Mouse (Mus musculus): ENCODE results near the gene Klk1. TPM values are rescaled to one million over a fixed set of nuclear protein-coding genes. Genes with fewer than 3 reads are reported as not detected.
"Not testable (repeated sequence)": the region's sequence is repeated elsewhere in the genome, so short reads cannot be mapped to it uniquely, and the experiment has no call there.

Gene Klk1
- total RNA-seq, 2 experiments from 2014 or later, result not detected

DNA sequence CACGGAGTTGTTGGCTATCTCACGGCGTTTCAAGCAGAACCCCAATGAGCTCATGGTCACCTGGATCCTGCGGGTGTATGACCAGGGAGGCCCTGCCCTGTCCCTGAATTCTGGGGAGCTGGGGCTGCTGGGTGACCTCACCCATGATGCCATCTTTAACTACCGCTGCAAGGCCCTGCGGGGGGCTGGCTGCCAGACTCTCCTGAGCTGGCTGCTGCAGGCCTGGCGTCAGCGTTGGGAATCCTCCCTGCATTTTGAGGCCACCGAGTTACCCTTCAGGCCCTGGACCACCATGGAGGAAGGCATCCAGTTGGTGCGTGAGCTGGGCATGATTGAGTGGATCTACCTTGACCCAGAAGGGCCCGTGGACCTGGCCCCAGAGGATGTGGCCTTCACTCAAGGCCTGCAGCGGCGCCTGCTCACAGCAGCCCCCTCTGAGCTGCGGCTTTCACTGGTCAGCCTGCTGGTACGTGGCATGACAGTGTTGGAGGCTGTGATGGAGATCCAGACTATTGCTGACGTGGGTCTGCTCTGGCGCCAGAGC is 25.6 kb downstream of the Klk1 start:
- DNase-seq (ENCODE audit: low spot score in 2 of 2); intact Hi-C loops (cut with DNase I): not testable (repeated sequence)

DNA sequence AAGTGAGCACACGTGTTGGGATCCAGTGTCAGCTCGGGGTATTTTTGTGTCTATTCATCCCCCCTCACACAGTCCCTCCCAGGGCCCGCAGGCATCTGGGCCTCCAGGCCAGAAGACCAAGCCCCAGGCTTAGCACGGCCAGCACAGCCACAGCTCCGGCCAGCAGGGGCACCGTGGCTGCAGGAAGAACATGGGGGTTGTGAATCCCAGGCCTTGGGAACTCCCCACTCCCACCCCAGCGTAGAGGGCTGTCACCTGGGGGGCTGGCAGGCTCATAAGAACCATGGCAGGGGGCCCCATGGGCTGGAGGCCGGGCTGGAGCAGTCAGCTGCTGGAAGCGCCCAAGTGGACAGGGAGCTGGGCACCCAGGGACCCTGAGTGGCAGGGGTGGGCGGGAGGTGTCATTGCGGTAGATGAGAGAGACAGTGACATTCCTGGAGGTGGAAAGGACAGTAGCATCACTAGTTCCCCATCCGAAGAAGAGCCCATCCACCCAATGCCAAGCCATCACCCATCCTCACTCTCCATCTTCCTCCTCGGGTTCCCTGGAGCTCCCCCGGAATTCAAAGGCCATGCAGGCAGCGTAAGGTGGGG is 28.0 kb downstream of the Klk1 start:
- no peak for DNase-seq (ENCODE audit: low spot score in 2 of 2)
- intact Hi-C loops (cut with DNase I), result no loop called here

DNA sequence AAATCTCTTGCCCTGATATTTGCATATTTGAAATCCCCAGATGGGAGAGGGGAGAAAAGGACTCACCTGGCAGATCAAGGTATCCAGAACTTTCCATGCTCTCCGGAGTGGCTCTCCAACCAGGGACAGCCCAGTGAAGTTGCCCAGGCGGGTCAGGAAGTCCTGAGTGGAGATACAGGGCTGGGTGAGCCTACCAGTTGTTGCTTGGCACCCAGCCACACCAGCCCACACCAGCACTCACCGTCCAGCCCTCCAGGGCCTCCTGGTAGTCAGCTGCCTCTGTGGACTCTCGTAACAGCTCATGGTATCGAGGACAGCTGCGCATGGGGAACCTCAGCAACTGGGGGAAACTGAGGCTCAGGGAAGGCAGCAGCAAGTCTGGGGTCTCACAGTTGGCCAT is 29.8 kb downstream of the Klk1 start:
- intact Hi-C loops (cut with DNase I), result no loop called here
- DNase-seq (ENCODE audit: low spot score in 2 of 2), result no peak

DNA sequence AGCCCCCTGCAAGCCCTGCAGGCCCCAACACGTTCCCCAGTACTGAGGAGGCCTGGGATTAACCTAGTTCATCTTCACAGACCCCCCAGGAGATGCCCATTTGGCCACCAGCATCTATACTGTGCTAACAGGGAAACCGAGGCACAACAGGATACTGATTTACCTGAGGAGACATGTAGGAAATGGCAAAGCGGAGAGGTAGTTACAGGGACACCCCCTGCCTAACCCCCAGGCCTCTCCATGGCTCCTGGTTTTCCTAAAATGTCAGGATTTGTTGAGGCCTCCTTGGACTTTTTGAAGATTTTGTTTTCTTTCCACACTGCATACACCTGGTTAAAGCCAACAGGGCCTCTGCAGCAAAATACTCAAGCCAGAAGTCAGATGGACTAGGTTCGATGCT is 32.1 kb downstream of the Klk1 start, which contains the start of gene Acp4:
Gene Acp4, minus strand, starts transcription at position 101 of the 400 bp plus-strand sequence.
- DNase-seq (ENCODE audit: low spot score in 2 of 2), result no peak
- intact Hi-C loops (cut with DNase I), result no loop called here

DNA sequence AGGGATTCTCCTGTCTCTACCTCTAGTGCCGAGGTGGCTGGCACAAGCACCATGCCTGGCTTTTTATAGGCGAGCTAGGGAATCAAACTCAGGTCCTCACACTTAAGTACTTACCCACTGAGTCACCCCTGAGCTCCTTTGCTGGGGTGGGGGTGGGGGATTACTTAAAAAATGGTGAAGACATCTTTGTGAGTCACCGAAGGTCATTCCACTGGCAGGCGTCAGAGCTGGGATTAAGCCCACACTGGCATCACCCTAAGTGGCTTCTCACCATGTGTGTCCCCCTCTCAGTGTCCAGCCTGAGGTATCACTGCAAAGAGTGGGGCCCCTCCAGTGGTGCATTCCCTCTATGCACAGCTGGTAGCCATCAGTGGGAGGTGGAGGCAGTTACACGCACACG is 35.2 kb downstream of the Klk1 start:
- intact Hi-C loops (cut with DNase I), result no loop called here
- DNase-seq (ENCODE audit: low spot score in 2 of 2), result no peak

DNA sequence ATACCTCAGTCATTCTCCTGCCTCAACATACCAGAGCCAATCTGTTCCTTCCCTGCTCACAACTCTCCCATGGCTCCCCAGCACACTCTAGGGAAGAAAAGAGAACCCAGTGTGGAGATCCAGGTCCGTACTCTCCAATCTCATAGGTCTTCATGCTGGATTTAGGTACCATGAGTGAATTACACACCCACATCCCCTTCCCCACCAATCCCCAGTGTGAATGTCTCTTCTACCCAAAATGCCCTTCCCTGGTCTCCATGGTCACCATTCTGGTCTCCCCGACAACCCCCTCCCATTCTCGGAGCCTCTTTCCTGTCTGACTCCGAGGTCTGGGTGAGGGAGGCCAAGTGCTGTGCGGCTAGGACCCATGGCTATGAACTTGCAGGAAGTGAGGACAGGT is 36.0 kb downstream of the Klk1 start, which contains the start of gene Gm15517:
Gene Gm15517, plus strand, starts transcription at position 301 of the 400 bp plus-strand sequence.
- intact Hi-C loops (cut with DNase I), result no loop called here

DNA sequence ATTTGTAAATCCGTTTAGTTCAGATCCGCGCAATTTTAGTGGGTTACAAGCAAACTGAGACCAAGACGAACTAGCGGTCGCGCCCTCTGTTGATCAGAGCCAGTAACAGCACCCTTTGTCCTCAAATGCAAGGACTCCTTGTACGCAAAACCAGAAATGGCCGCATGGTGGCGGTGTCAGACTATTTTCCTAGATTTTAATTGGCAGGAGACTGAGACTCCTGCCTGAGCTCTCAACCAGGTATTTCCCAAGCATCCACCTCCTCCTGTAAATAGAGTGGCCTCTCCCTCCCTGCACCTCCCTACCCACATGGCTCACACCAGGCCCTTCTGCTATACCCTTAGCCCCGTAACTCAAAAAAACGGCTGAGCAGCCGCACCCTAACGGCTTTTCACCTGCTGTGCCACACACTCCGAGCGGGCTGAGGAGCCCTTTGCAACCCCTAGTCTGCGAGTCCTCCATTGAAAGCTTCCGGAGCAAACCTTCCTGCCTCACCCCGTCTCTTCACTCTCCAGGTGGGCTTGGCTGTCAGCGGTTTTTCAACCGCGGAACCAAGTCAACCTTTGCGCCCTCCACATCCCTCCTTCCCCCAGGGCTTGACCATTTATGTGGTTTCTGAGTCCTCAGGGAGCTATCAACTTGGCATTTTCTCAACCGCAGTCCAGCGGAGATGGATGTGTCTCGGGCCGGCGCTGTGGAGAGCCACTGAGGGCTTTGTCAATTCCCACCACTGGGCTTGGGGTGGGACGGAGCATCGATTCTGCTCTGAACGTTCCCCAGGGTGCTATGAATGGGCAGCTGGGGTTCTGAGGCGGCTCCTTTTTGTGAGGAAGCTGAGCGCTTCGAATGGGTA is 37.9 kb downstream of the Klk1 start:
- DNase-seq (ENCODE audit: low spot score in 2 of 2), result peak; percentile 93 to 96
- intact Hi-C loops (cut with DNase I), result loop anchor here (1.0 to 2.0 kb wide), 2 partner anchors 88 to 222 kb away; no protein-coding TSS in a partner anchor

More for the DNA sequence above, 36.0 kb downstream of the Klk1 start, which contains the start of gene Gm15517:
- no peak for DNase-seq (ENCODE audit: low spot score in 2 of 2)

DNA sequence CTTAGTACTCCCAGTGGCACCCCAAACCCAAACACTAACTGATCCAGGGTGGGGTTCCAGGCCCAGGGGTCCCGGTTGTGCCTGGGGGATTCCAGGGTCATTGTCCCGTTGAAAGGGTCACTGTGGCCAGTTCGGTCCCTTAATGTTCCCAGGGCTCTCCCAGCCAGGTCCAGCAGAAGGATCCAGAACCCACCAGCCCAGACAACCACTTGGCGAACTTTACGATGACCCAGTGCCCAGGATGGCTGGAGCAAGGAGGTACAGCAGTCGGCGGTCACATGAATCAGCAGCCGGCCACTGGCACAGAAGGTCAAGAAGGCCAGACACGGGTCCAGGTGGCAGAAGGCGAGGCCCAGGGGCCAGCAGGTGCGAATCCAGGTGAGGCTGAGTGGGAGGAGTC is 43.0 kb downstream of the Klk1 start:
- no peak for DNase-seq (ENCODE audit: low spot score in 2 of 2)
- intact Hi-C loops (cut with DNase I), result loop anchor here (5.0 kb wide), 1 partner anchor 44 kb away; the partner anchor contains the start of gene Shank1

DNA sequence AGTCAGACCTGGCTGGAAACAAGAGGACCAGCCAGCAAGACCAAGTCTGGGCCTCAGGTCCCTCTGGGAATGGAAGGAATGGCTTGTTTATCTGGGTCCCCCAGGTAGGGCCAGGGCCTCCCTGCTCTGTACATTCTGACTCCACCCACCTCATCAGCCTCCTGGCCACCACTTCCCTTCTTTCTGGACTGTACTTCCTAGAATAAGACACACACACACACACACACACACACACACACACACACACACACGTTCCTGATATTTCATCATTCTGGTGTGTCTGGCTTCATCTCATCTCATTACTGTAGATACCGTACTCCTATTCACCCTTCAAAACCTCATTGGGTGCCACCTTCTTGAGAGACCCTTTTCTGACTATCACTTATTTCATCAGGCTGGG is 44.2 kb downstream of the Klk1 start:
- DNase-seq (ENCODE audit: low spot score in 2 of 2), result no peak
- intact Hi-C loops (cut with DNase I), result loop anchor here (5.0 kb wide), 1 partner anchor 43 kb away; the partner anchor contains the start of gene Shank1

DNA sequence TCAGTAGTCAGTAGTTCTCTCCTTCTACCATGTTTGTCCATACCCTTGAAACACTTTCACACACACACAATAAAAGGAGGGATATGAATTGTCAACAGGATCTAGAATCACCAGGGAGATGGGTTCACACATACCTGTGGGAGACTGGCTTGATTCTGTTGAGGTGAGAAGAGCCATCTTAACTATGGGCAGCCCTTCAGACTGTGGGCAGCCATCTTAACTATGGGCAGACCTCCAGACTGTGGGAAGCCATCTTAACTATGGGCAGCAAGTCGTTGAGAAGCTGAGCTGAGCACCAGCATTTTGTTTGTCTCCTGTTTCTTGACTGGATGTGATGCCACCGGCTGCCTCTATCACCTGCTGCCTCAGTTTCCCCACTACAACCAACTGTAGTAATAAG is 46.1 kb downstream of the Klk1 start:
- no peak for DNase-seq (ENCODE audit: low spot score in 2 of 2)
- intact Hi-C loops (cut with DNase I), result no loop called here

DNA sequence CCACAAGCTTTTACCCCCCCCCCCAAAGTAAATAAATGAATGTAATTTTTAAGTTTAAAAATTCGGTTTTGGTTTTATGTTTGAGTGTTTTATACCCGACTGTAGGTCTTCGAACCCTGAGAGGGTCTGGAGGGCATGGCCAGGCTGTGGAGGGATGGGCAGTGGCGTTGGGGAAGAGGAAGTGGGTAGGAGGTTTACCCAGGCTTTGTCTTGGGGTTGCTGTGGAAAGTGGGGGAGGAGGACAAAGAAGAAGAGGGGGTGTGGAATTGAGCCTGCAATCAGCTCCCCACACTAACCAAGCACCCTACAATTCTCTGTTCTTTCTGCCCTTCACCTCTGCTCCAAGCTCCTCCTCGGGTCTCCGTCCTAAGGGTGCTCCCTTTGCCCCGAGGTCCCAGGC is 47.4 kb downstream of the Klk1 start:
- intact Hi-C loops (cut with DNase I), result no loop called here
- DNase-seq (ENCODE audit: low spot score in 2 of 2), result no peak

DNA sequence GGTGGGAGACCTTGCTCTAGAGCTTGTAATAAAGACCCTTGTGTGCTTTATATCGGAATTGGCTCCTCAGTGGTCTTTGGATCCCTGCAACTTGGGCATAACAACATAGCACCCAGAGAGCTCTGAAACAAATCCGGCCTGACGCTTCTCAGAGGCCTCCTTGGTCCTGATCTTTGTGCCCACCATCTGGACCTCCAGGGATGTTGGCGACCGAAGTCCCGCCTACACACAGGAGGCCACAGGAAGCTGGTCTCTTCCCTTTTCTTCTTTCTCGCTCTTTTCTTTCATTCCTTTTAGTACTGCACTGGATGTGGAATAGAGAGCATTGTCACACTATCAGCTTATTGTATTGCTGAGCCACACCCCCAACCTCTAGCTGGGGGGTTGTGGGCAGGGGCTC is 48.3 kb downstream of the Klk1 start:
- intact Hi-C loops (cut with DNase I), result no loop called here
- DNase-seq (ENCODE audit: low spot score in 2 of 2), result no peak

DNA sequence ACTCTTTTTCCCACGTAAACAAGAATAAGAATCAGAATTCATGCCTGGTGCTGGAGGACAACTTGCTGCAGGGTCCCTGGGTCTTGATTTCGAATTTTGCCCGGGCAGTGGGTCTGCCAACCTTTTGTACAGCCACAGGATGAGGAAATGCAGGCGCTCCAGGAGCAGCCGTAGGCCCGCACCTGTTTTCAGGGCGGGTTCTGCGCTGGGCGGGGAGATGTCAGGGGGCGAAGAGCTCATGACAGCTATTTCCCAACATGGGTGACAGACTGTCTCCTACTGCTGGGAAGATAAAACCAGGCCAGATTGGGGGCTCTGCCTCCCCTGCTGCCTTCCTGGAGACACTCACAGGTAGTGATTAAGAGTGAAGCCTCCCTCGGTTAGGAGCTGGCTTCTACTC is 48.9 kb downstream of the Klk1 start:
- DNase-seq (ENCODE audit: low spot score in 2 of 2), result no peak
- intact Hi-C loops (cut with DNase I), result no loop called here

DNA sequence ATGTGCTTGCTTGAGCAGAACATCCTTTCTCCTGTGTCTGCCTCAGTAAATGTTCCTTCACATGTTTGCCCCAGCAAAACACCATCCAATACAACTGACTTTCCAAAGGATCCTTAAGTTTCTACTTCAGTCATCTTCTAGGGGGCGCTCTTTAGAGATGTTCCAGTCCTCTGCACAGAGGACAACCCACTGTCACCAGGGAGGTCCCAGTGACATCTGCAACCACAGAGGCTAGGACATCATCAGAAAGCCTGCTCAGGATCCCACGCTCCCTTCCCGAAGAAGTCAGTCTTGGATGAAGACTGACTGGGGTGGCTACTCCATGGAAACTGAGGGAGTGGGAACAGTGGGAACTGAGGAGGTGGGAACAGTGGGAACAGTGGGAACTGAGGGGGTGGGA is 50.4 kb downstream of the Klk1 start:
- intact Hi-C loops (cut with DNase I), result no loop called here

DNA sequence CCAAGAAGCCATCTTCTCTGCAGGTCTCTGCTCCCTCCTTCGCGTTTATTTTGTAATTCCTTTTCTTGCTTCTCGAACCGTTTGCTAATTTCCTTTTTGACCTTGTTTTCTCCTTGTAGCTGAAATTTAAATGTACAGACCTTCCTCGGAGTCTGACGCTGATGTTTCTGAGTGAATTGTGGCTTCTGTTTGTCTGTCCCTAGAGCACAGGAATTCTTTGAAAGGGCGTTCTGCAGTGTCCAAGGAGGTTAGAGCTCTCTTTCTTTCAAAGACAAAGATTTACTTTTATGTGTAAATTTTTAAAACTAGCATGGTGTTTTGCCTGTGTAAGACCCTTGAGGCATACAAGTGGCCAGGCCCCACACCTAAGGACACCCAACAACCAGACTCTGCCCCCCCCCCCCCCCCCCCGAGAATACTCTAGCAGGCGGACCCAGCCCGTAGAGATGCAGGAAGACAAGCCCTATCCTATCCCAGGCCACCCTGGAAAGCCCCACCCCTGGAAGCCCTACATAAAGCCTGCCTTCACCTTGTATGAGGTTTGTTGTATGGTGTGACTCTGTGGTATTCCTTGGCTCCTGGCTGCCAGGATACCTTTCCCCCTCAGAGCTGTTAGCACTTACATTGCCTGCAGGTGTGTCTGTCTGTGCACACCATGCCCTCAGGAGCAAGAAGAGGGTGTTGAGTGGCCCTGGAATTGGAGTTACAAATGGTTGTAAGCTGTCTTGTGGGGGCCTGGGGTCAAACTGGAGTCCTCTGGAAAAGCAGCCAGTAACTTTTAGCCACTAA is 51.5 kb downstream of the Klk1 start:
- intact Hi-C loops (cut with DNase I), result no loop called here
- DNase-seq (ENCODE audit: low spot score in 2 of 2), result no peak

More for the DNA sequence above, 50.4 kb downstream of the Klk1 start:
- DNase-seq (ENCODE audit: low spot score in 2 of 2), result no peak

DNA sequence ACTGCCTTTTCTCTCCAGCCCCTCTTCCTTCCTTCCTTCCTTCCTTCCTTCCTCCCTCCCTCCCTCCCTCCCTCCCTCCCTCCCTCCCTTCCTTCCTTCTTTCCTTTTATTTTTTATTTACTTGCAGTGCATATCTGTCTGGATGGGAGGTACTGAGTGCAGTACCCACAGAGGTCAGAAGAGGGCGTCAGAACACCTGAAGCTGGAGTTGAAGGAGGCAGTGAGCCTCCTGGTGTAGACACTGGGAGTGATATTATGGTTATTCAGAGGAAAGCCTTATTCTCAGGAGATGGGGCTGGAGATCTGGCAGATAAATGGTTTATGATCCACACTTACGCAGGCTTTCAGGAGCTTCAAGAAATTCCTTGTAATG is 52.1 kb downstream of the Klk1 start:
- intact Hi-C loops (cut with DNase I), result no loop called here

More for the DNA sequence above, 52.1 kb downstream of the Klk1 start:
- peak; percentile 54 to 58 for DNase-seq (ENCODE audit: low spot score in 2 of 2)
